In the genomic region with DNA sequence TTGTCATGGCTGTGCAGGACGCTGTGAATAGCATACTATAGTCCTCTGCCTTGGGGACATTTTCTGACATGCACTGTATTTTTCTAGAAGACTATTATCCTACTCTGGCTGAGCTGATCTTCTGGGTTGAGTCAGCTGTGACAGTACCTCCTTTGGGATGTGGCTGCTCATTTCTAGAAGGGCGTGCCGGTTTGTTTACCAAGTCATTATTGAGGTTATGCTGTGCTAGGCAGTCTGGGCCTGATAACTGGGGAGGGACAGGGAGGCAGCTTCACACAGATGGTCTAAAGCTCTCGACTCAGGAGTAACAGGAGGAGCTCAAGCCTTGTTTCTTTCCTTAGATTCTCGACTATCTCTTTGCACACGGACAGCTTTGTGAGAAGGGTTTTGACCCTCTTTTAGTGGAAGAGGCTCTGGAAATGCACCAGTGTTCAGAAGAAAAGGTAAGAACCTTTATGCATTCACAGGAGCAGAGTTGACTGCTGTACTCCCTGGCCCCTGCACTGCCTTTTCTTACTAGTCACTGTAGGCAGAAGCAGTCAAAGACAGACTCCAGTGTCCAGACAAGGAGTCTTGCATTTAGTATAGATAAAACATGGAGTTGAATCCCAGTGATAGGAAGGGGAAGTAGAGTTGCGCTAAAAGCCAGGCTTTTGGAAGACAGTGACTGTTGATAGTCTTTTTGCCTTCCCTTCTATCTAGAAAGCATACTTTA, we compare ENCODE assay signal across 10 mouse cellular contexts. TPM values are rescaled to one million over a fixed set of nuclear protein-coding genes. Genes with fewer than 3 reads are reported as not detected.
DNase-seq lines count a peak whose midpoint lies in the region; ATAC-seq and TF ChIP-seq lines count a peak whose summit lies in the region.
"Had no signal": no experiment of that assay in that cellular context is flagged by ENCODE, and none has a peak within 500 bp of the region (broad histone marks: within the 10 kb centered on the region; RNA-seq: fewer than 3 reads in every experiment).

No protein-coding gene starts in this region.

- peak overlapping the region; percentile 6 for H3K4me3 ChIP-seq in heart, embryonic 12.5 days
- peak overlapping the region; percentile 33 for H3K4me3 ChIP-seq in liver, postnatal 0 days (ENCODE audit: low read depth, low read length)

- peak; percentile 60 for TF ChIP-seq EP300 in liver, postnatal 0 days (IDR thresholded peaks at IDR 0.05; ENCODE audit: low read depth)

- DNase-seq in 3T3-L1 (ENCODE audit: low read depth, low spot score) (peak; percentile 30), MEL-GATA-1-ER (ENCODE audit: extremely low read depth, low read depth) (peak; percentile 9)
- DNase-seq in liver, postnatal 0 days: peak; percentile 60
- DNase-seq in ovary, postnatal 14 days (ENCODE audit: low spot score): no peak
- no peak for DNase-seq in cerebellum, adult 9-11 months
- DNase-seq in embryo, embryonic 11 days: no peak
- DNase-seq in right cerebral cortex, postnatal 4 days: no peak
- DNase-seq: cerebellum, postnatal 25 days had no signal

- ATAC-seq in heart, embryonic 12.5 days (ENCODE audit: insufficient number of reproducible peaks, low FRiP score): peak; percentile 94
- ATAC-seq in liver, postnatal 0 days: peak; percentile 98
- ATAC-seq: lung, postnatal 0 days had no signal

- H3K27ac ChIP-seq in heart, embryonic 12.5 days (ENCODE audit: poor library complexity, severe bottlenecking): peak overlapping the region; percentile 56
- peak overlapping the region; percentile 89 for H3K27ac ChIP-seq in liver, postnatal 0 days (ENCODE audit: low read depth)

- no peaks in the 10 kb centered on the region for H3K9me3 ChIP-seq in heart, embryonic 12.5 days (replicated peaks)
- no peaks in the 10 kb centered on the region for H3K9me3 ChIP-seq in liver, postnatal 0 days (ENCODE audit: low read length)

- 0 out of 2 replicates have a peak, but pooled peaks cover 3% of the 10 kb centered on the region for H3K4me1 ChIP-seq in heart, embryonic 12.5 days (replicated peaks)
- H3K4me1 ChIP-seq in liver, postnatal 0 days (ENCODE audit: insufficient read depth): peaks cover 9% of the 10 kb centered on the region

- H3K9ac ChIP-seq in heart, embryonic 12.5 days: no peak overlapping the region
- H3K9ac ChIP-seq in liver, postnatal 0 days (replicated peaks): peak overlapping the region; percentile 27

- no peaks in the 10 kb centered on the region for H3K27me3 ChIP-seq in heart, embryonic 12.5 days (replicated peaks)
- no peaks in the 10 kb centered on the region for H3K27me3 ChIP-seq in liver, postnatal 0 days (ENCODE audit: insufficient read depth, low read length)

- 71% methylated on average over 7 of the region's 7 CpGs for WGBS in heart, embryonic 12.5 days
- 60% methylated on average over 7 of the region's 7 CpGs for WGBS in liver, postnatal 0 days (ENCODE audit: insufficient replicate concordance)

- TF ChIP-seq CTCF in liver, postnatal 0 days (IDR thresholded peaks at IDR 0.05; ENCODE audit: low read depth): no peak

- 0 out of 2 replicates have a peak overlapping the region, but pooled peaks have one; percentile 21 for H3K4me2 ChIP-seq in heart, embryonic 12.5 days
- peak overlapping the region; percentile 51 for H3K4me2 ChIP-seq in liver, postnatal 0 days (ENCODE audit: low read depth, low read length)

- peaks cover 66% of the 10 kb centered on the region for H3K36me3 ChIP-seq in heart, embryonic 12.5 days
- H3K36me3 ChIP-seq in liver, postnatal 0 days (replicated peaks; ENCODE audit: insufficient read depth, low read length): peaks cover 69% of the 10 kb centered on the region

RNA-seq across cellular contexts. Expression of gene Ubap1, which starts 39.1 kb away (rescaled TPM):
- 53.3 and 55.9 TPM in 2 replicates for polyA plus RNA-seq in heart, embryonic 12.5 days (2016; fragmentation: Nextera tagmentation; extraction: Ambion mirVana)
- polyA plus RNA-seq in liver, postnatal 0 days (2015; fragmentation: Nextera tagmentation; extraction: Ambion mirVana): 25.6 and 28.6 TPM in 2 replicates

Comparison
In these comparisons a context has a peak if more than half of its experiments do, and no peak if none do; other contexts are left out.
1. DNase-seq: peak in 3T3-L1 (single experiment), MEL-GATA-1-ER (single experiment) and liver, postnatal 0 days (single experiment); none in ovary, postnatal 14 days (single experiment), cerebellum, adult 9-11 months (single experiment), embryo, embryonic 11 days (single experiment) and right cerebral cortex, postnatal 4 days (single experiment).